Mouse (Mus musculus): Measurements from ENCODE around the gene Cep295.
A peak's percentile ranks its signal among the peaks of the same experiment; 100 is the strongest.
"Not testable (repeated sequence)": the region's sequence is repeated elsewhere in the genome, so short reads cannot be mapped to it uniquely, and the experiment has no call there.

Cep295 gene

DNA sequence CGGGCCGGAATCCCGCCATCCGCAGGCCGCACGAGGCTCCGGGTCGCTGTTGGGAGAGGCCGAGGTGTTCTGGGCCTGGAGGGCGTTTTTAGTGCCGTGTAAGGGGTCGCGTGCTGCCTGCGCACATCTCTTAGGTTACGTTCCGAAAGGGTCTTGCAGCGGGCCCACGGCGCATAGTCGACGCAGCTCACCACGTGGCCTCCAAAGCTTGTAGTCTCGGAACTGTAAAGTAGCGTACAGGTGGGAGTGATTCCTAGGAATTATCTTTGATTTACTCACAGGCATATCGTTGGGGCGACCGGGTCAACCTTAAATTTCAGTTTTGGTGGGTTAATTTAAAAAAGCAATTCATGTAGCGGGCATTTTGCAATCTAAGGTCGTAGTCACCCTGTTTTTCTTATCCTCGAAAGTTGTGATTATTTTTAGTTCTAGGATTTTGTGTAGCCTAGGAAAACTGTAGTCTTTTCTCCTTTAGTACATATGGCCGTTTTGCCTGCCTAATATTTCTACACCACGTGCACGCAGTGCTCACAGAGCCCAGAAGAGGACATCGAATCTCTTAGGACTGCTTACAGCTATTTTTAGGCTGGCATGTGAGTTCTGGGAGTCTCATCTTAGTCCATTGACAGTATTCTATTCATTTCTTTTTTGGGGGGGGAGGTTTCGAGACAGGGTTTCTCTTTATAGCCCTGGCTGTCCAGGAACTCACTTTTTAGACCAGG is 51.0 kb downstream of the Cep295 start, which contains the start of gene 4931406C07Rik:
TSS of gene 4931406C07Rik (minus strand) at position 51 of the 722 bp plus-strand sequence.
- DNase-seq (ENCODE audit: low read depth, low spot score): peak; percentile 34

DNA sequence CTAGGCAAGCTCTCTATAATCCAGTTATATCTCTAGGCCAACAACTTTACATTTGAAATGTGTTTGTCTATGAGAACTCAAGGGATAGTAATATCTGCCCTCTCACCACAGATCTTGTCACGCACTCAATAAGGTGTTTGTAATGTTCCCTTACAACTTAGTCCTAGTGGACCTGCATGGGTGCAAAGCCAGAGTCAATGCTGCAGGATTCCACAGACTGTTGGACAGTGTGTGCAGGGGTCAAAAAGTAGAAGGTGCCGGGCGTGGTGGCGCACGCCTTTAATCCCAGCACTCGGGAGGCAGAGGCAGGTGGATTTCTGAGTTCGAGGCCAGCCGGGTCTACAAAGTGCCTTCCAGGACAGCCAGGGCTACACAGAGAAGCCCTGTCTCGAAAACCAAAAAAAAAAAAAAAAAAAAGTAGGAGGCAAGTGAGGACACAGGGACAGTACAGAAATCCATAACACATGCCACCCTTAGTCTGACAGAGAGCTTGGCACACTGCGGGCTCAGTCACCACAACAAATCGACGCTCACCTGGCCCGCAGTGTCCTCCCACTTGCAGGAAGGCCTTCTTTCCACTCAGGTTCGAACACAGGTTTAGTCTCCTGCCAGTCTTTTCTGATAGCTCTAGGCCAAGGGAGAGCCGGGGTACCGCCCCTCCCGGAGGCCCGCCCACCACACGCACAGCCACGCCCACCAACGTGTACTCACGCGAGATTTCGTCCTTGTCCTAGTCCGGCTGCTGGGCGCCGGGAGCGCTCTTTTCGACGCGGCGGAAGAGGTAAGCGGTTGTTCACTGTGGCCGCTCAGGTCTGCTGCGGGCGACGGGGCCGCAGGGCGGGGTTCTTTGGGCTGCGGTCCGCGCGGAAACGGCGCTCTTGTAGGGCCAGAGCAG is 51.8 kb downstream of the Cep295 start, which contains the start of gene Taf1d:
TSS of gene Taf1d (plus strand) at position 712 of the 895 bp plus-strand sequence.
- peak; percentile 96 for DNase-seq (ENCODE audit: low read depth, low spot score)

DNA sequence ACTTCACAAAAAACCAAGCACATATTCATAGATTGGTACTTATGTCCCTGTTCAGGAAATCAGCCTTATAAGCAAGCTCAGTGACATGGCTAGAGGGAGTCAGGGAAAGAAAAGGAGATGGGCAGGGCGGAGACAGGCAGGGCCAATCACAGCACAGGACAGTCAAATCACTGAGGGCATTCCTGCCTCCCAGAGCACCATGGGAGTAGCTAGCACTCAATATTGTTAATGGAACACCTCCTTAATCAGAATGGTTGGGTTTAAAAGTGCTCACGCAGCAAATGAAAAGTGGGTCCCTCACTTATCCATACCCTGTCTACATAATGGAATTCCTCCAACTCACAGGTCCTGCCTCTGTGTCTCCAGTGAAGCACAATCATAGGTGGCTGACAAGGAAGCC is 54.7 kb downstream of the Cep295 start:
- peak; percentile 70 for DNase-seq (ENCODE audit: low read depth, low spot score)

DNA sequence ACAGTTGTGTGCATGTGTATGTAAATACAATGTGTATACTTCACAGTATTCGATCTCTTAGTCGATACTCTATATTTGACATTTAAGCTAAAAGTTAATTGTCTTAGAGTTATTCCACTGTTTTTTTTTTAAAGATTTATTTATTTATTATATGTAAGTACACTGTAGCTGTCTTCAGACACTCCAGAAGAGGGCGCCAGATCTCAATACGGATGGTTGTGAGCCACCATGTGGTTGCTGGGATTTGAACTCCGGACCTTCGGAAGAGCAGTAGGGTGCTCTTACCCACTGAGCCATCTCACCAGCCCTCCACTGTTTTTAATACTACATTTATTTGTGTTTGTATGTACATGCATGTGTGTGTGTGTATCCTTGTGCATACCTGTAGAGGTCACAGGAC is 55.6 kb downstream of the Cep295 start:
- DNase-seq (ENCODE audit: low read depth, low spot score): not testable (repeated sequence)

DNA sequence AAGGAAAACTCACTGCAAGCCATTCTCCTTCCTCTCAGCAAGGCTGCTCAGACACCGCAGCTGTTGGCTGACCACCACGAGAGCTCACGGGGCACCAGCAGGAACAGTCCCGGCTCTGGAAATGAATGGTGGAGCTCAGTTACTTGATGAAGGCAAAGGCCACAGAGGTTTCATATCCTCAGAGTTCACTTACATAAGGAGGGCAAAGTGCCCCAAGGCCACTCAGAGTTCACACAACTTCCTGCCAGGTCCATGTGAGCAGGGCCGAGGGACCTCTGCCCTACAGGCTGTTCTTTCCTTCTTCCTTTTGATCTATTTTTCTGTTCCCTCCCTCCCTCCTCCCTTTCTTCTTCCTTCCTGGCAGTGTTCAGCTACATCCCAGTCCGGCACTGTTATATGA is 56.2 kb downstream of the Cep295 start:
- no peak for DNase-seq (ENCODE audit: low read depth, low spot score)

DNA sequence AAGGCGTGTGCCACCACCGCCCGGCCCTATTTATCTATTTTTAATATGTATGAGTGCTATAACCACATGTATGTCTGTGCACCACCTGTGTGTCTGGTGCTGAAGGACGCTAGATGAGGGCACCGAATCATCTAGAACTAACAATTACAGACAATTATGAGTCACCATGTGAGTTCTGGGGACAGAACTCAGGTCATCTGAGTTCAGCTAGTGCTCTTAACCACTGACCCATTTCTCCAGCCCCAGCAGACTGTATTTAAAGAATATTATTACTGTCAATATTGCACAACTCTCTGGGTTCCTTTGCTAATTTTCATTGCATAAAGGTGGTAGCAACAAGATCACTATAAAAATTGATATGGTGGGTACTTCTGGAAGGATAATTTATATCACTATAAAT is 57.5 kb downstream of the Cep295 start:
- DNase-seq (ENCODE audit: low read depth, low spot score): no peak

DNA sequence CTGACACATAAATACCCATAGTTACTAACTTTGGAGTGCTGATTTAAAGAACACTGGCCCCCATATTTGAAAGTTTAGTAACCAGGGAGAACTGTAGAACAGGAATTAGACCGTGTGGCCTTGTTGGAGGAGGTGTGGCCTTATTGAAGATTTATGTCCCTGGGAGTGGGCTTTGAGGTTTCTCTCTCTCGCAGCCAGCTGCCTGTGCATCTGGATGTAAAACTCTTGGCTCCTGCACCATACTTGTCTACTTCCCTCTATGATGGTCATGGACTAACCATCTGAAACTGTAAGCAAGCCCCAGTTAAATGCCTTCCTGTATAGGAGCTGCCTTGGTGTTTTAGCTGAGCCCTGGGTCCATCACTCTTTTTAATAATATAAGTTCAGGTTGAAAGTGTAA is 59.1 kb downstream of the Cep295 start:
- no peak for DNase-seq (ENCODE audit: low read depth, low spot score)

DNA sequence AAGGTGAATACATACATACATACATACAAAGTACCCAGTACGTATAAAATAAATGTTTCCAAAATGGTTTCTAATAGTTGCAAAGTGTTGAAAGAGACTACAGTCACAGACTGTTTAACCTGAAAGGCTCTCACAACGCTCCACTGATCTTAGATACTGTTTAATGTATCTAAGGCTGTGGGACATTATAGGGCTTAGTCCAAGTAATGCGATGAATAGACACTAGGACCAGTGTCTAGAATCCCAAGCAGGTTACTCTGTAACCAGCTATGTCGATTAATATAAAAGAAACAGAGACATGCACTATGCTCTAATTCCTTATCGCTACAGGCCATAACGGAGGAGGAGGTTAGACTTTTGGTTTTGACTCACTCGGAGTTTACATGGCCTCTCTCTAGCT is 60.5 kb downstream of the Cep295 start:
- DNase-seq (ENCODE audit: low read depth, low spot score): no peak

DNA sequence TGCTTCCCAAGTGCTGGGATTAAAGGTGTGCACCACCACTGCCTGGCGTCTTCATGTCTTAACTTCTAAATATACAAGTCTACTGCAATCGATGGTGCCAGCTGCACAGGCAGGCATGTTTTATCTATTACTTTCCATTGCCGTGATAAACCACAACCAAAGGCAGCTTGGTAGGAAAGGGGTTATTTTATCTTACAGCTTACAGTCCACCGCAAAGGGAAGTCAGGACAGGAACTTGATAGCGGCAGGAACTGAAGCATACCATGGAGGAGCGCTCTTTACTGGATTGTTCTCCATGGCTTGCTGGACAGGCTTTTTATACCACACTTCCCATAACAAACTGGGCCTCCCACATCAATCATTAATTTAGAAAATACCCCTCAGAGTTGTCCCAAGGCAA is 68.3 kb downstream of the Cep295 start:
- DNase-seq (ENCODE audit: low read depth, low spot score): no peak

DNA sequence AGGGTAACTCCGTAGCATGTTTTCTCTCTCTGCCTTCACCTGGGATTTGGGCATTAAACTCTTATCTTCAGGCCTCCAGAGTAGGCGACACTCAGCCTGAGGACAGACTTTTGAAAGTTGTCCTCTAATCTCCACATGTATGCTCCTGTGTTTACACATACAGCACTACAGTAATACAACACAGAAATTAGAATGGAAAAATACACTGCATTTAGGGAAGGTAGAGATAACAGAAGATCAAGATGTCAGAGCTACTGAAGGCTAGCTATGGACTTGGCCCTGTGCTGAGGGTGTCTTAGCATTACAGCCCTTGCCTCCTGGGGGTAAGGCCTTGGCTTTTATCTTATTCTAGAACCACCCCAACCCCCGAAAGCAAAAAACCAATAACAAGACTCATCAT is 69.2 kb downstream of the Cep295 start:
- DNase-seq (ENCODE audit: low read depth, low spot score): no peak

DNA sequence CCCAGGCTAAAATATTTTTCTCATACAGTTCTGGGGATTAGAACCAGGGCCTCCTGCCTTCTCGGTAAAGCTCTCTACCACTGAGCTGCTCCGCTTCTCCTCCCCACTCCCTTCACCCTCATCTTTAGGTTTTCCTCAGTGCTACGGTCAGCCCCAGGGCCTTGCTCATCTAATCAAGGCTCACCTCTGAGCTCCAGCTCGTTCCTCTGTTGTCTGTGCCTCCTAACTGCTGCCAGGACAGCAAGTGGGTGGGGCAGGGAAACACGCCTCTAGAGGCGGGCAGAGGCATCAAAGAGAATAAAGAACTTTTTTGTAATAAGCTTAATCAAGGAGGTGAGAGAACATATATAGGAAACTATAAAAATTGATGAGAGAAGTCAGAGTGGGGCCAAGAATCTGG is 69.7 kb downstream of the Cep295 start:
- no peak for DNase-seq (ENCODE audit: low read depth, low spot score)

DNA sequence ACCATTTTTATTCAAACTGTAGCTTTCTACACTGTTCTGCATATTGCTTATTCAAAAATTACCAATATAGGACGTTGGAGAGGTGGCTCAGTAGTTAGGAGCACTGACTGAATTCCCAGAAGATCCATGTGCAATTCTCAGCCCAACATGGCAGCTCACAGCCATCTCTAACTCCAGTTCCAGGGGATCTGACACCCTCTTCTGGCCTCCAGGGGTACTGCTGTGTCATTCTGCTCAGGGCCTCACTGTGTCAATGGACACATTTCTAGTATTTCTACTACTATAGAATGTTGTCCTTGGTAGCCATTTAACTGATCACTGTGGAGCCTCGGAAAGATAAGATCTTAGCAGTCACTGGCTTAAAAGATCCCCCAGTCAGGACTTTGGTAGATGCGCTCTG is 72.1 kb downstream of the Cep295 start:
- peak; percentile 81 for DNase-seq (ENCODE audit: low read depth, low spot score)

DNA sequence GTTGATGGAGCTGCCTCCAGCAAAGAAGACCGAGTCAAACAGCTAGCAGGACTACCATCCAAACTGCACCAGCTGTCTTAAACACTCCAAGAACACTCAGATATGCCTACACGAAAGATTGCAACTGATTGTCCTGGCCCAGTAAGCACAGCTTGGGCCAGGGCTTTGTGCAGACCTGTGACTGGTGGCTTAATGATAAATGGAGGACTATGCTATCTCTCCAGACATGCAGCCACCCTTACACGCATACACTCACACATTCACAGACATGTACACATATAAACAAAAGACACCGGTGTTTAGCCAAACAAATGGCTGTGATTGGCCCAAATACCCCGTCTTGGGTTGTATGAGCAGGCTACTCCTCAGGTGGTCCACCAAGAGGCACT is 77.1 kb downstream of the Cep295 start:
- DNase-seq (ENCODE audit: low read depth, low spot score): no peak

DNA sequence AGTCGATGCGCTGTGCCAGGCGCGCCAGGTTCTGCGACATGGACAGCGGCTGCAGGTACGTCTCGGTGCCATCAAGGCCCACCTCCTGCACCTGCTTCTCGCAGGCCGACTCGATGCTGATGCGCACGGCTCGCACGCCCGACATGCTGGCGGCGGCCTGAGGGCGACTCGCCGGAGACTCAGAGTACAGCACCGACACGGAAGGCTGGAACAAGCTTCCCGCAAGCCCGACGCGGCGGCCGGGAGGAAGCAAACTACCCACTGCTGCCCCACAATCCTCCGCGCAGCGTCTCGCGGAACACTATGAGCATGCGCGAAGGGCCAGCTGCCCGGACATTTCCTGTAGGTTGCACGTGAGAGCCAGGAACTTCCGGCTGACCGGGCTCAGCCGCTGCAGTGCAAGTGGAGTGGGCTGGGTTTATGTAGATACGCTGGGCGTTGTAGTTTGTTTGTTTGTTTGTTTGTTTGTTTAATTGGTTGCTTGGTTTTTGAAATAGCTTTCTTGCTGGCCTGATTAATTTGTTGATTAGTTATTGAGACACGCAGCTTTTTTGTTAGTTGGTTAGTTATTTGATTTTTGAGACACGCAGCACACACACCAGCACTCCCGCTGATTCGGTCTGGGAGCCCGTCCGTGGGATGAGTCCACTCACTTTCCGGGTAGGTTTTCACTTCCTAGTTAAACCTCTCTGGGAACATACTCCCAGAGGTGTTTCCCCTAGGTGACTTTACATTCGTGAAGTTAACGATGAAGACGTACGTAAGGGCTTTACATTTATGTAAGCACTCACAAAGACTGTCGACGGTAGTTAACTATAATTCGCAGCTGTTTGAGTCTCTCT is 77.7 kb downstream of the Cep295 start, which contains the start of gene Med17:
TSS of gene Med17 (minus strand) at position 283 of the 842 bp plus-strand sequence.
- peak; percentile 98 for DNase-seq (ENCODE audit: low read depth, low spot score)

DNA sequence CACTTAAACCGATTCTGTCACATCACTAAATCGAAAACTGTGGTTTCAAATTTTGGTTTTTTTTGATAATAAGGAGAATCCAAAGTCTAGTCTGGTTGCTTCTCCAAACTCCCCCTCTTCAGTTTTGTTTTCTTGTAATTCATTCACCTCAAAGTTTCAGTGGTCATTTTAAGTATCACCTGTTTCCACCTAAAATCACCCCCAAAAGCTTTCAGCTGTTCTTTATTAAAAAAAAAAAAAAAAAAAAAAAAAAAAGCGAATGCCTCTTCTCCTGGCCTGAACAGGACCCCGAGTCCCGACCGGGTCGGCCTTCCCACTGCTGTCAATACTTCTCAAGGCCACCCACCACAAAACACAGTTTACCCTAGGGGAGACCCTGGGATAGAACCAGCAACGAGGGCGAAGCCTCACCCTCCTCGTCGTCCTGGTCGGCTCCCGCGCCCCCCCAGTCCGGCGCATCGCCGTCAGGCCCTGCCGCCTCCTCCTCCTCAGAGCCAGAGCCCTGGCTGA is 78.4 kb downstream of the Cep295 start:
- DNase-seq (ENCODE audit: low read depth, low spot score): no peak

DNA sequence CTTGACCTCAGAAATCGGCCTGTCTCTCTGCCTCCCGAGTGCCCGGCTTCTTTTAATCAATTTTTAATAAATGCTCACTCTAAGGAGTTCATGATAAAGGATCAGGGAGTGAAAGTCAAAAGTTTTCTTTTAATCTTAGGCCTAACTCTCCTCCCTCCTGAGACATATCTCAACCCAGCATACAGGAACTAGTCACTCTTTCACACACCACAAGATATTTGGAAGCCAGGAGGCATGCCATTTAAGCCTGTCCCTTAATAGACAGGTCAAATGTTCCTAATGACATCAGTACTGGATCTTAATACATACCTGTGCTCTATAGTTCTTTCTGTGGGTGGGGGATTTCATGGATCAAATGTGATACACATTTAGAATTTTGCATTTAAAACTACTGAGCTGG is 79.2 kb downstream of the Cep295 start:
- DNase-seq (ENCODE audit: low read depth, low spot score): no peak

DNA sequence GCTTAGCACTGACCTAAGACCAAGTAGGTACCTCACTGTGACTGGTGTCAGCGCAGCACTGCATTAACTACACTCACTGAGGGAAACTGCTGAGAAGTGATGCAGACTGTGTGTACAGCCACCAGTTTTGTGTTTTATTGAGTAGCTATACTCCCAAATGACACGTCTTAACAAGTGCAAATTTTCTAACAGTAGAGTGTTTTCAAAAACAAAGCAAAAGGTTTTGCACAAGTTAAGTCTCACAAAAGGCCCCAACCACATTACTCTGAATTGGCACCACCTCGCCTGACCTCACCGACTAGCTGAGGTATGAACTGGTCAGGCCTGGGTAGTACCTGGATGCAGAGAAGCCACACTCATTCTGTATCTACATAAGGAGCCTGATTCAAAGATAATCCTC is 80.7 kb downstream of the Cep295 start:
- DNase-seq (ENCODE audit: low read depth, low spot score): peak; percentile 58

DNA sequence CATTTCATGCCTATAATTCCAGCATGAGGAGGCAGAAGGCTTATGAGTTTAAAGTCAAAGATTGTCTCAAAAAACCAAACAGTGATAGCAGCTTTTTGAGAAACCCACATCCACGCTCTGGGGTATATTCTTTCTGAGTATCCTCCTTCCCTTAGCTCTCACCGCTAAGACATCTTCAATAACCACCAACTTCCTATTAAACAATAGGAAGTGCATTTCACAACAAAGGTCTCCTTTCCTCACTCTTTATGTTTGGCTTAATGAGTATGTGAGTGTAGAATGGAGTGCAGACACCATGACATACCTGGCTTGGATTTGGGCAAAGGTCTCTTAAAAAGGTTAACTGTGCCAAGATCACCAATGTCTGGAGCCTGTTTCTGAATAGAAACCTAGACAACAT is 83.6 kb downstream of the Cep295 start:
- no peak for DNase-seq (ENCODE audit: low read depth, low spot score)
